Mouse (Mus musculus): ENCODE data around the gene Grb10. TPM values are rescaled to one million over a fixed set of nuclear protein-coding genes. Genes with fewer than 3 reads are reported as not detected.

Grb10 gene
- polyA plus RNA-seq, 1 experiment from 2014 or later = 228 TPM

DNA sequence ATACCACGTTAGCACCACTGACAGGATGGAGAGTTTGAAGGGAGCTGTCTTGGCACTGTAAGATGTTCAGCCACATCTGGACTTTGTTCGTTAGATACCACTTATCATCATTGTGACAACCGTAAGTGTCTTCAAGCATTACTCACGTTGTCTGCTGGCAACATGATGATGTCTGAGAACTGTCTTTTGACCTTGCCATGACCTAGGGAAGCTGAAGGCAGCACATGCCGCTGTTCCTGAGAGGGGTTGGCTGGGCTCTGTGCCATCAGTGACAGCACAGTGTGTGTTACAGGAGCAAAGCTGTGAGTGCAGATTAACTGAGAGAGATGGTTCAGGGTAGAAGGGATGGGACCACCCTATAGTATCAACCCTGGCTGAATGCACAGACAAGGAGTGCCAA lies 137.0 kb downstream of the Grb10 start:
- H3K36me3 ChIP-seq (ENCODE audit: control insufficient read depth, insufficient read depth, low read length) = no peaks in the 10 kb centered on the region
- 58% methylated on average over 5 of the region's 5 CpGs for WGBS
- no peaks in the 10 kb centered on the region for H3K4me1 ChIP-seq (ENCODE audit: control insufficient read depth, insufficient read depth, low read length)
- H3K4me2 ChIP-seq (replicated peaks; ENCODE audit: low read depth, low read length) = no peak overlapping the region
- no peak for ATAC-seq (ENCODE audit: low FRiP score, low TSS enrichment)
- no peak overlapping the region for H3K4me3 ChIP-seq (ENCODE audit: low read length)
- no peaks in the 10 kb centered on the region for H3K9me3 ChIP-seq (ENCODE audit: control insufficient read depth, low read length)
- H3K9ac ChIP-seq (ENCODE audit: low read depth, low read length) = no peak overlapping the region
- H3K27me3 ChIP-seq (ENCODE audit: control insufficient read depth, insufficient read depth, low read length) = no peaks in the 10 kb centered on the region
- no peak overlapping the region for H3K27ac ChIP-seq (ENCODE audit: low read depth, low read length)

DNA sequence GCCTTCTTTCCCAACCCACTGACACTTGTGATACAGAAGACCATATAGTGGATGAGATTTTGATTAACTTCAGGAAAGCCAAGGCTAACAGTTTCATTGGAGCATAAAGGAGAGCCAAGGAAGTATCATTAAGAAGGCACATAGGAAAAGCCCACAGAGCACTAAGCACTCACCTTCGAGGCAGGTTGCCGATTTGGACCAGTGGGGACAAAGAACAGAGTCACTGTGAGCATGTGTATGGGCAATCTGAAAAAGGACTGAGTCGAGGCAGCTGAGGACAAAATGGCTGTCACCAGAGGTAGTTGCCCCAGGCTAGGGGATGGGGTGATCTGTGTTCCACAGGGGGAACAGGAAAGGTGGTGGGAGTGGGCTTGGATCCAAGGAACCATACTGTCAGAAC lies 140.0 kb downstream of the Grb10 start:
- ATAC-seq (ENCODE audit: low FRiP score, low TSS enrichment) = no peak

DNA sequence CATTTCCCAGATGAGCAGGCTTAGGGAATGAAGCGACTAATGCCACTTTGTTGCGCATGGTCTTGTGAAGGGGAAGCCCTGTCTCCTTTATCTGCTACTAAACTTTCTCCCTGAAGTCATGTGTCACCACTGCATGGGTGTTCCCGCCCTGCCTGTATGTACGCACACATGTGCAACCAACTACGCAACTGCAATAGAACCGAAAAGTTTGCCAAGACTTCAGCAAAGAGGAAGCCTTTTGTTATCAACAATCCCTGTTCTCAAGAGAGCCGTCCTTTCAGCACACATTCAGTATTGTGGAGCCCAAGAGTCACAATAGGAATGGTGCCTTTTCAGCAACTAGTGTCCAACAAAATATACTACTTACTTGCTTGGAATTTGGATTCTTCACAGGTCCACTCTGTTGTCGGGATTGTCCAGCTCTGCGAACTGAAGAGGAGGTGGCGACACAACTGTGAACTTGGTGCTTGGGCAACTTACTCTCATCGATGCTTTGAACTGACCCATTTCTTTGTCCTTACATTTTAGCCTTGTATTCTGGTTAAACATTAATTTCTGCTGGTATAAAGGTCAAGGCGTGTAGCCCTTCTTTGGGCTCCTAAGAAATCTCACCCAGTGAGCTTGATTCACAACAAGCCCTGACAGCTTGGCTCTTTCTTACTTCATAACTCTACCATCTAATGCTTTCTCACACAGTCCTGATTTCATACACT lies 140.7 kb downstream of the Grb10 start, which contains the start of gene Ddc:
Gene Ddc (minus strand): TSS at position 500 of the 713 bp plus-strand sequence.
- 0 out of 2 replicates have a peak within 1 kb of the TSS, but pooled peaks have one; percentile 11 for H3K27ac ChIP-seq (ENCODE audit: low read depth, low read length)

More for the DNA sequence above, 140.0 kb downstream of the Grb10 start:
- Histone ChIP-seq H3K27ac (ENCODE audit: low read depth, low read length) (0 out of 2 replicates have a peak overlapping the region, but pooled peaks have one; percentile 11), H3K9ac (ENCODE audit: low read depth, low read length) (no peak overlapping the region), H3K4me2 (replicated peaks; ENCODE audit: low read depth, low read length) (no peak overlapping the region), H3K4me3 (ENCODE audit: low read length) (no peak overlapping the region), H3K9me3 (ENCODE audit: control insufficient read depth, low read length) (no peaks in the 10 kb centered on the region), H3K4me1 (ENCODE audit: control insufficient read depth, insufficient read depth, low read length) (no peaks in the 10 kb centered on the region), H3K36me3 (ENCODE audit: control insufficient read depth, insufficient read depth, low read length) (no peaks in the 10 kb centered on the region), H3K27me3 (ENCODE audit: control insufficient read depth, insufficient read depth, low read length) (no peaks in the 10 kb centered on the region)
- WGBS = 88% methylated on average over 3 of the region's 3 CpGs

DNA sequence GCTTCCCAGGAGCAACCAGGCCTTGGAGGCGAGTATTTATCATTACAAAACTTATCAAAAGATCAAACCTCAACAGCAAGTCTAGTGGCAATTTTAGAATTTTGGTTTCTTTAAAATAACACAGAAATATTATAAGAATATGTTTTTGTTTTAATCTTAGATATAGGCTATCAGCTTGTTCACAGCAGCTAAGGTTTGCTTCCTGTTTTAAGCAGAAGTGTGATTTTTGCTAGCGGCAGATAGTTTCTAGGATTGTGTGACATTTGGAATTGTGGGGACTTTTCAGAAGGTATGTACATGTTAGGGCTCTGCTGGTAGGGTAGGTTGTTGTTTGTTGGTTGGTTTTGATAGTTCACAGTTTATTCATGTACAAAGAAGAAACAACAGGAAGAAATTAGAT lies 143.0 kb downstream of the Grb10 start:
- no peaks in the 10 kb centered on the region for H3K27me3 ChIP-seq (ENCODE audit: control insufficient read depth, insufficient read depth, low read length)
- ATAC-seq (ENCODE audit: low FRiP score, low TSS enrichment) = no peak
- no peak overlapping the region for H3K9ac ChIP-seq (ENCODE audit: low read depth, low read length)
- 82% methylated on average over 2 of the region's 2 CpGs for WGBS
- H3K4me2 ChIP-seq (replicated peaks; ENCODE audit: low read depth, low read length) = no peak overlapping the region
- H3K4me1 ChIP-seq (ENCODE audit: control insufficient read depth, insufficient read depth, low read length) = no peaks in the 10 kb centered on the region; the same call in 1 of the 2 replicates
- no peak overlapping the region for H3K4me3 ChIP-seq (ENCODE audit: low read length)
- H3K36me3 ChIP-seq (ENCODE audit: control insufficient read depth, insufficient read depth, low read length) = no peaks in the 10 kb centered on the region
- no peaks in the 10 kb centered on the region for H3K9me3 ChIP-seq (ENCODE audit: control insufficient read depth, low read length)
- no peak overlapping the region for H3K27ac ChIP-seq (ENCODE audit: low read depth, low read length)

More for the DNA sequence above, 140.7 kb downstream of the Grb10 start, which contains the start of gene Ddc:
- no peaks in the 10 kb centered on the region for H3K27me3 ChIP-seq (ENCODE audit: control insufficient read depth, insufficient read depth, low read length)
- H3K9me3 ChIP-seq (ENCODE audit: control insufficient read depth, low read length) = no peaks in the 10 kb centered on the region
- 84% methylated on average over 12 of the region's 12 CpGs for WGBS
- no peak for ATAC-seq (ENCODE audit: low FRiP score, low TSS enrichment)
- no peak within 1 kb of the TSS for H3K4me3 ChIP-seq (ENCODE audit: low read length)
- H3K36me3 ChIP-seq (ENCODE audit: control insufficient read depth, insufficient read depth, low read length) = no peaks in the 10 kb centered on the region
- H3K4me1 ChIP-seq (ENCODE audit: control insufficient read depth, insufficient read depth, low read length) = no peaks in the 10 kb centered on the region; the same call in 1 of the 2 replicates
- H3K9ac ChIP-seq (ENCODE audit: low read depth, low read length) = no peak within 1 kb of the TSS
- no peak within 1 kb of the TSS for H3K4me2 ChIP-seq (replicated peaks; ENCODE audit: low read depth, low read length)

DNA sequence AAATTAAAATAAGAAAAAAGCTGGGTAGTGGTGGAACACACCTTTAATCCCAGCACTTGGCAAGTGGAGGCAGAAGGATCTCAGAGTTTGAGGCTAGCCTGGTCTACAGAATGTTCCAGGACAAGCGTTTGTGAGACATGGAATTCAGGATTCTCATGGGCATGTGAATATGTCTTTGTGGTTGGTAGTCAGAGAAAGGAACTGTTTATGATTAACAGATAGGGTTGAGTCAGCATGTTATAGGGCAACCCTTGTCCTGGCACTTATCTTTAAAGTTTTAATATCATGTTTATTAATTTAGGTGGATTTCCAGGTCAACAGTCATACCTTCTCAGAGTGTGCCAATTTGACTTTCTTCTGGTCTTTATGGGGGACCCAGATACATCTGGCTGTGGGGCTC lies 144.7 kb downstream of the Grb10 start:
- Histone ChIP-seq H3K27me3 (ENCODE audit: control insufficient read depth, insufficient read depth, low read length) (no peaks in the 10 kb centered on the region), H3K36me3 (ENCODE audit: control insufficient read depth, insufficient read depth, low read length) (no peaks in the 10 kb centered on the region), H3K4me1 (ENCODE audit: control insufficient read depth, insufficient read depth, low read length) (no peaks in the 10 kb centered on the region; the same call in 1 of the 2 replicates), H3K4me3 (ENCODE audit: low read length) (no peak overlapping the region), H3K9ac (ENCODE audit: low read depth, low read length) (no peak overlapping the region), H3K4me2 (replicated peaks; ENCODE audit: low read depth, low read length) (no peak overlapping the region), H3K27ac (ENCODE audit: low read depth, low read length) (no peak overlapping the region), H3K9me3 (ENCODE audit: control insufficient read depth, low read length) (no peaks in the 10 kb centered on the region)
- WGBS = 89% methylated on average over 1 of the region's 1 CpGs
- ATAC-seq (ENCODE audit: low FRiP score, low TSS enrichment) = no peak

DNA sequence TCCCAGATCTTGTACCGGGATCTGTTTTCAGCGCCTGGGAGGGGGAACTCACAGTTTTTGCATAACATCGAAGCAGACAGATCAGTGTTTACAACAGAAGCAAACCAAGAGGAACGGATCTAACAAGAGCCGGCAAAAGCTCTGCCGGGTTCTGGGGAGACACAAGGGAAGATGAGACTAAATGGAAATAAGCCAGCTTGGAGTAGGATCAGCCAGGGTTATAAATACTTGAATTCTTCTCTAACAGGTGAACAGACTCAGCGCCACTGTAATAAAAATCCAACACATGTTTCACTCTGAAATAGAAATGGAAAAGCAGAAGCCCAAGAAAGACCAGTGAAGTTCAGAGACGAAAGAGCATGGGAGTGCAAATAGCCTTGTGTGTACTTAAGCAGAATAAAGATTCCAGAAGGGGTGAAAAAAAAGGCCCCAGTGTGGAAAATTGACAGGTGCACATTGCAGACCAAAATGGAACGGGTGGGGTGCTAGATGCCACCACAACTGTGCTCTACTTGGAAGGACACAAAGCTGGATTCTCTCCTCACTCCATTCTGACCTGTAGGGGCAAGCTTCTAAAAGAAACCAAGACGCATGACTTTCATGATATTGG lies 145.4 kb downstream of the Grb10 start:
- Histone ChIP-seq H3K9me3 (ENCODE audit: control insufficient read depth, low read length) (no peaks in the 10 kb centered on the region), H3K27ac (ENCODE audit: low read depth, low read length) (no peak overlapping the region), H3K27me3 (ENCODE audit: control insufficient read depth, insufficient read depth, low read length) (no peaks in the 10 kb centered on the region), H3K4me1 (ENCODE audit: control insufficient read depth, insufficient read depth, low read length) (peaks cover under 1% of the 10 kb centered on the region; the same call in 1 of the 2 replicates), H3K4me3 (ENCODE audit: low read length) (no peak overlapping the region), H3K9ac (ENCODE audit: low read depth, low read length) (no peak overlapping the region), H3K4me2 (replicated peaks; ENCODE audit: low read depth, low read length) (no peak overlapping the region), H3K36me3 (ENCODE audit: control insufficient read depth, insufficient read depth, low read length) (no peaks in the 10 kb centered on the region)
- ATAC-seq (ENCODE audit: low FRiP score, low TSS enrichment) = no peak
- 44% methylated on average over 10 of the region's 10 CpGs for WGBS

DNA sequence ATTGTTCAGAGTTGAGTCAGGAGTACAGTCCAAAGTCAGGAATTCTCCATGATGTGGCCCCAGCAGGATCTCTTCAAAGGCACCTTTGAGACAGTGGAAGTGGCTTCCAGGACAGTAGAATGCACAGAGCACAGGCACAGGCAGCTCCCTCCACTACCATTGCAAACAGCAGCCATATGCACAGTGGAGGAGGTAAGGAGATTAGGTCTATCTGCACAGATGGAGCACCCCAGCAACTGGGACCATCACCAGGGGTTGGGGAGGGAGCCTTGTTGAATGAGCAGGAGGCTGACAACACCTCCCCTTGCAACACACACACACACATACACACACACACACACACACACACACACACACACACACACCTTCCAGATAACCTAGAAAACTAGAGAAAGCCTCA lies 146.7 kb downstream of the Grb10 start:
- H3K27ac ChIP-seq (ENCODE audit: low read depth, low read length) = no peak overlapping the region
- no peaks in the 10 kb centered on the region for H3K9me3 ChIP-seq (ENCODE audit: control insufficient read depth, low read length)
- no peaks in the 10 kb centered on the region for H3K36me3 ChIP-seq (ENCODE audit: control insufficient read depth, insufficient read depth, low read length)
- peaks cover 3% of the 10 kb centered on the region; the same call in 1 of the 2 replicates for H3K4me1 ChIP-seq (ENCODE audit: control insufficient read depth, insufficient read depth, low read length)
- no peak overlapping the region for H3K4me3 ChIP-seq (ENCODE audit: low read length)
- H3K9ac ChIP-seq (ENCODE audit: low read depth, low read length) = no peak overlapping the region
- no peaks in the 10 kb centered on the region for H3K27me3 ChIP-seq (ENCODE audit: control insufficient read depth, insufficient read depth, low read length)
- no peak for ATAC-seq (ENCODE audit: low FRiP score, low TSS enrichment)
- H3K4me2 ChIP-seq (replicated peaks; ENCODE audit: low read depth, low read length) = no peak overlapping the region

DNA sequence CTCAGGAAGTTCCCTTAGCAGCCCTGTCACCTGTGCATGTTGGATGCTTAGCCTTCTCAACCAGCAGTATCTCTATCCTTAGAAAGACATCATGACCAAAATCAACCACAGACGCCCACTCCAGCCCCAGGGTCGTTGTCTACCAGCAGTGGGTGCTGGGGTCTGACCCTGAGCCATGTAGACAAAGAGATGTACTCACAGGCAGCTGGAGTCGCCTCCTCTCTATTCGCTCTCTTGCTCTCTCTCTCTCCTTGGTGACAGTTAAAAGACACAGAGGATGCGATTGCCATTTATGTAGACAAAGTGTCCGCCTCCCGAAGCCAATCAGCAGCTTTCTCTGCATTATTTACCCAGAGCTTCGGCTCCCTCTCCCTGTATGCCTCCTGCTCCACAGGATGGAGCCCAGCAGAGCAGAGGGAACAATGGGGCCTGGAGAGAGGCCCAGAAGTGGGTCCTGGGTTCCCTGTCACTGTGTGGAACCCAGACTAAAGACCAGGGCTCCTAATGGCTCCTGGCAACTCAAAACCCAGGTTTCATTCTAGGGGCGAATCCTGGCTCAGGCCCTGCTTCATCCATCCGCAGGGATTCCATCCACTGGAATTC lies 148.2 kb downstream of the Grb10 start:
- no peak overlapping the region for H3K9ac ChIP-seq (ENCODE audit: low read depth, low read length)
- H3K27me3 ChIP-seq (ENCODE audit: control insufficient read depth, insufficient read depth, low read length) = no peaks in the 10 kb centered on the region
- no peak overlapping the region for H3K4me3 ChIP-seq (ENCODE audit: low read length)
- 81% methylated on average over 10 of the region's 10 CpGs for WGBS
- no peaks in the 10 kb centered on the region for H3K36me3 ChIP-seq (ENCODE audit: control insufficient read depth, insufficient read depth, low read length)
- H3K9me3 ChIP-seq (ENCODE audit: control insufficient read depth, low read length) = no peaks in the 10 kb centered on the region
- H3K4me2 ChIP-seq (replicated peaks; ENCODE audit: low read depth, low read length) = no peak overlapping the region
- no peak for ATAC-seq (ENCODE audit: low FRiP score, low TSS enrichment)
- no peak overlapping the region for H3K27ac ChIP-seq (ENCODE audit: low read depth, low read length)
- peaks cover 10% of the 10 kb centered on the region; the same call in 1 of the 2 replicates for H3K4me1 ChIP-seq (ENCODE audit: control insufficient read depth, insufficient read depth, low read length)

DNA sequence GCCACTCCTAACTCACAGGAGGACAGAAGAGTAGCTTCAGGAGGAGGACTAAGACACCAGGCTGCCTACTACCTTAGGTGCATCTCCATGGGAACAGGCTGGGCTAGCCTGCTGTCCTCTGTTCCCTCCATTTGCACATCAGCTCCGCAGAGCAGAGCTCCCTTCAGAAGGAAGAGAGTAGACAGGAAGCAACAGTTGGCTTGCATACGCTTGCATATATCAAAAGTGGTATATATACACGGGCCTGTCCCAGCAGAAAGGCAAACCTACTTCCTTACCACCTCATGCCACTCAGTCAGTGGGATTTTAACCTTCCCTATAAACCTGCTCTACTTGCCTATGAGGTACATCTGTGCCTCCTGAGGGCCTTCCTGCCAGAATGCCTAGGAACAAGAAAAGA lies 149.8 kb downstream of the Grb10 start:
- no peak for ATAC-seq (ENCODE audit: low FRiP score, low TSS enrichment)
- no peak overlapping the region for H3K27ac ChIP-seq (ENCODE audit: low read depth, low read length)
- H3K36me3 ChIP-seq (ENCODE audit: control insufficient read depth, insufficient read depth, low read length) = no peaks in the 10 kb centered on the region
- H3K4me1 ChIP-seq (ENCODE audit: control insufficient read depth, insufficient read depth, low read length) = peaks cover 19% of the 10 kb centered on the region; the same call in 1 of the 2 replicates
- 68% methylated on average over 3 of the region's 3 CpGs for WGBS
- no peak overlapping the region for H3K4me3 ChIP-seq (ENCODE audit: low read length)
- no peak overlapping the region for H3K4me2 ChIP-seq (replicated peaks; ENCODE audit: low read depth, low read length)
- H3K9ac ChIP-seq (ENCODE audit: low read depth, low read length) = no peak overlapping the region
- no peaks in the 10 kb centered on the region for H3K9me3 ChIP-seq (ENCODE audit: control insufficient read depth, low read length)
- H3K27me3 ChIP-seq (ENCODE audit: control insufficient read depth, insufficient read depth, low read length) = no peaks in the 10 kb centered on the region
